Mouse (Mus musculus): Measurements from ENCODE around the gene Slbp.

Slbp gene

DNA sequence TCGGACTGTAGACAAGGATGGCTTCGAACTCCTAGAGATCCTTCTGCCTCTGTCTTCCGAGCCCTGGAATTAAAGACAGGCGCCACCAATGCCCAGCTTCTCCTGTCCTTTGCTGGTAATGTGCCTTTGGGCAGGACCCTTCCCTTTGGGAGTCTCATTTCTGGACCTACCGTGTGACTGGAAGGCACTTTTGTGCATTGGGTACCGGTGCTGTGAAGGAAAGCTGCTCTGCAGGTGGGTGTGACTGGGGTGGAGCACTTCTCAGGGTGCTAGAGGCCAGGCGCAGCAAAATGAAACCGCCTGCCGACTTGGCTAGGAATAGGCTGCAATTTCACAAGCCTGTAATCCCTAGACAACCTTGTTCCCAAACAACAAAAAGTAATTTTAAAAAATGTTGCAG is 22.3 kb downstream of the Slbp start:
- no peak for DNase-seq (ENCODE audit: low spot score in 2 of 2)

DNA sequence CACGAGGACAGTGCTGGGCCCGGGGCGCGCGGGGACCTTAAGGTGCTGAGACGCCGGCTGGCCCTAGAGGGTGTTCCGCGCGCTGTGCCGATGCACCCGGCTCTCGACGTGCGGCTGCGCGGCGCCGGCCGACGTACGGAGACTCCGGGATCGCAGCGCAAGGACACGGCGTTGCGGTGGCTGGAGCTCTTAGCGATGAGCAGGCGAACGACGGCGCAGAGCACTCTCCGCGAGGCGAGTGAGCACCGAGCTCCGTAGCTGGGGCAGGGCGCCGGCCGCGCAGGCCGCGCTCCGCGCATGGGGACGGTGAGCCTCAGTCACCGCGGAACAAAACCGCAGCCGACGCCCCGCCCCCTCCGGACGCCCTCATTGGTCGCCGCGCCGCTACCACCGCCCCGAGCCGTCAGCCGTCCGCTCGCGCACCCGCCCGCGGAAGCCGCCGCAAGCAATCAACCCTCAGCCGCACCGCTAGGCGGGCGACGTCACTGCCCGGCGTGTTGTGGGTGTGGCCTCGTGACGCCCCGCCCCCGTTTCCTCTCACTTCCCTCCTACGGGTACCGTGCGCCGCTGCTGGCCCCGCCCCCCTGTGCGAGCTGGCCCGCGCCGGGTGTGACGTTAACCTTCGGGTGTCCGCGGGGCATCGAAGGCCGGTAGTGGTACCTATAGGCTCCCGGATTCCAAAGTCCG is 22.9 kb downstream of the Slbp start, which contains the start of the genes Fam53a and Gm9903:
Gene Fam53a (minus strand): TSS at position 335 of the 687 bp plus-strand sequence.
Gene Gm9903 (plus strand): TSS at position 625 of the 687 bp plus-strand sequence.
- DNase-seq (ENCODE audit: low spot score in 2 of 2): peak; percentile 99 to 100

DNA sequence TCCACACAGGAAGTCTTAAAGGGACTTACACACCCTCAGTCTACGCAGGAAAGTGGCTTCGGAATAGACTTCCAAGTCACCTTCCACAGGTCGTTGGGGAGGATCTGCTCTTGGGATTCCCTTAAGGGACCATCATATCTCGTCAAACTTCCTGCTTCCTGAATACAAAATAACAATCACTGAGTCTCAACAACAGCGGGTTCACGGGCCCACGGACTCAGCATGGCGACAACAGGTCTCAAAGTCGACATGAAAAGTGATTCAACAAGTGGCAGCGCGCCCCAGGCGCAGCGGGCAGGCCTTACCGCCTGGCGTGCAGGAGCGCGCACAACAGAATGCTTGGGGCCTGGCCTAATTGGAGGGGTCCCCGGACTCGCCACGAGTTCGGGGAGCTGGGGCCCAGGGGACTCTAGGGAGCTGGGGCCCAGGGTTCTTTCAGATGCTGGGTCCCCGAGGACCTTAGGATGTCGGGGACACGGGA is 23.5 kb downstream of the Slbp start:
- peak in 1 of 2 experiments; percentile 45 for DNase-seq (ENCODE audit: low spot score in 2 of 2)

DNA sequence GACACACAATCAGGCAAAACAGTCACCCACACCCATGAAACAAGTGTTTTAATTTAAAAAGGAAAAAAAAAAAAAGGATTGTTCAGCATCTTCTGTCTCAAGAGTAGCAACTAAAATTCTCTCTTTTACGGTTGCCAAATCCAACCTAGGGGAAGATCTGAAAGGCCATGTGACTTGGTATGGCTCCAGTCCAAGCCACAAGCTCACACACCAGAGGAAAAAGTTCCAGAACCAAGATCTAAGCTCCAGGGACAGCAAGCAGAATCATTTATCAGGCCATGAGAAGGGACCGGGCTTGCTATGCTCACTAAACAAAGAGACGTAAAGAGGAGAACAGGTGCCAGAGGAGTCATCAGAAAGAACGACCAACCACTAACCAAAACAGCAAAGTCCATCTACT is 24.4 kb downstream of the Slbp start:
- DNase-seq (ENCODE audit: low spot score in 2 of 2): no peak

- no peak for DNase-seq (ENCODE audit: low spot score in 2 of 2)
These were observed 28.6 kb downstream of the Slbp start for GRCm38 (mm10) chr5:33623766-33624165.

GRCm38 (mm10) chr5:33622671-33623070 is 29.7 kb downstream of the Slbp start:
- no peak for DNase-seq (ENCODE audit: low spot score in 2 of 2)

- no peak for DNase-seq (ENCODE audit: low spot score in 2 of 2)
These were observed 38.0 kb downstream of the Slbp start for GRCm38 (mm10) chr5:33614391-33614790.

DNA sequence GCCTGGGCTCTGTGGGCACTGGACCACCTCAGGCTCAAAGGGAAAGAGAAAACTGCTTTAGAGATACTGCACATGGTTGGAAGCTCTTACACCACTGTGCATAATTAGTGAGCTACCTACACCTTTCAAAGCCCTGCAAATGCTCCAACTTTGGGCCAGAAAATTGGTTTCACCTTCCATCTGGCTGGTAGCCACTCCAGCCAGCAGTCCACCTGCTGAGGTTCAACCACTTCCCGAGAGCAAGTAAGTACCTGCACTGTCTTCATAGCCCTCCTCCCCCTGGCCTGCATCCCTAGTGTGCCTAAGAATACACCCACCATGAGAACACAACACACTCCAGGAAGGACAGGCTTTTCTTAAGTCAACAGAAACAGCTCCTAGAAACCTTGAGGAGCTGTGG is 40.6 kb downstream of the Slbp start:
- no peak for DNase-seq (ENCODE audit: low spot score in 2 of 2)

GRCm38 (mm10) chr5:33609226-33609625 is 43.1 kb downstream of the Slbp start:
- DNase-seq (ENCODE audit: low spot score in 2 of 2): no peak

- DNase-seq (ENCODE audit: low spot score in 2 of 2): no peak
These were observed 44.9 kb downstream of the Slbp start for GRCm38 (mm10) chr5:33607434-33607833.

- DNase-seq (ENCODE audit: low spot score in 2 of 2): no peak
These were observed 45.7 kb downstream of the Slbp start for GRCm38 (mm10) chr5:33606631-33607030.

DNA sequence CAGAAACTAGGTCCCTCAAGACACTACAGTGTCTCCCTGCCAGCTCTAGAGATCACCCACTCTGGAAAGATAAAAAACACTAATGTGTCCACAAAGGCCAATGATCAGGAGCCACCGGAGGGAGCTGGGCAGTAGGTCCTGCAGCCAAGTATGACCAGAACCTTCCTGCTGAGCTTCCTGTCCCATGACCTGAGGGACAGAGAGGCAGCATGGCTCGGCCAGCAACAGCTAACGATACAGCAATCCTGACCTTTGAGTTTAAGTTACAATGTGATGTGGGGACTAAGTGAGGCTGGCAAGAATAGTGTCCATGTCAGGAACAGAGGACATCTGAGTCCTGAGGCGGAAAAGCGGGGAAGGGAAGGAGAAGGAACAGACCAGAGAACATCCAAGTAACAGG is 47.1 kb downstream of the Slbp start:
- DNase-seq (ENCODE audit: low spot score in 2 of 2): no peak

- DNase-seq (ENCODE audit: low spot score in 2 of 2): no peak
These were observed 58.8 kb downstream of the Slbp start for GRCm38 (mm10) chr5:33593620-33594019.

DNA sequence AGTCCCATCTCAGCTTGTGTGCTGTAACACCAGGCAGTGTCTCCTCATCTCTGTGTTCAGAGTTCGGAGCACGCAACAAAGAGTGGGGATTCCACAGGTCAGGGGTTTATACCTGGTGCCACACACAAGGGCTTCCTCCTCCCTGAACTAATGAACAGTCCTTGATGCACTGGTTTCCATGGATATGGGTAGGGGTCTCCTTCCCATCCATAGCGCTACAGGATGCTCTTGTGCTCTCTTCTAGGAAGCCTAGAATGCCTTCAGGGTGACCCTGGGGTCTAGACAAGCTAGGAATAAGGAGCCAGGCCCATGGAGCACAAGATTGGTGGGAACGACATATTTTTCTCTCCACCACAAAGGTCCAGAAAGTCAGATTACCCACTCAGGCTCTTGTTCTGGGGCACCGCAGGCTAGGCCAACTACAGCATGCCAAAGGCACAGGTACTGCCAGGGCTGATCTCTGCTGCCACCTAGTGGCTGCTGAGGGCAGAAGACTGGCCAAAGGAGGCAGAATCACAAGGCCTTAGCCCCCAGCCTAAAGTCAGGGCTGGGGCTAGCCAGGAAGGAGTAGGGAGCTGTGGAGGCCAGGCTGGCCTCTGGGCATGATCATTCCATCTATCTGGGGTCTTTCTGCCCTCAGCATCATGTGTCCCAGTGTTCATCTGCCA is 63.0 kb downstream of the Slbp start:
- DNase-seq (ENCODE audit: low spot score in 2 of 2): peak; percentile 59 to 71

DNA sequence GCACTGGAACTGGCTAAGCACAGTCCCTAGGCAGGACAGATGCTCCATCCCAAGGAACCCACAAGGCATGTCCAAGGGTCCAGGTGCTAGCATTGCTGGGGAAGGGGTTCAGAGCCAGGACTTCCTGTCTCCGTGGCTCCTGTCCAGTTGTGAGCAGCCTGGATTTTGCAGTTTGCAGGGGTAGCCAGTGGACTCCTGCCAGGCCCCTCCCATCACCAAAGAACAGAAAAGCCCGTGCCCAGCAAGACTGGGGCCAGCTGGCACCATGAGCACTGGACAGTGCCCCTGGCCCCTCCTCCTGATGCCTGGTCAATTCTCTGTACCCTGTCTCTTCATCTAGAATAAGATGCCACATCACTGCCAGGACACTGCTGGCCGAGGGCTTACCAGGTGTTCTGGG is 64.3 kb downstream of the Slbp start:
- DNase-seq (ENCODE audit: low spot score in 2 of 2): no peak

GRCm38 (mm10) chr5:33587498-33588058 is 64.8 kb downstream of the Slbp start:
- DNase-seq (ENCODE audit: low spot score in 2 of 2): no peak
